8 mouse cellular contexts compared by ENCODE assay signal in the genomic region with DNA sequence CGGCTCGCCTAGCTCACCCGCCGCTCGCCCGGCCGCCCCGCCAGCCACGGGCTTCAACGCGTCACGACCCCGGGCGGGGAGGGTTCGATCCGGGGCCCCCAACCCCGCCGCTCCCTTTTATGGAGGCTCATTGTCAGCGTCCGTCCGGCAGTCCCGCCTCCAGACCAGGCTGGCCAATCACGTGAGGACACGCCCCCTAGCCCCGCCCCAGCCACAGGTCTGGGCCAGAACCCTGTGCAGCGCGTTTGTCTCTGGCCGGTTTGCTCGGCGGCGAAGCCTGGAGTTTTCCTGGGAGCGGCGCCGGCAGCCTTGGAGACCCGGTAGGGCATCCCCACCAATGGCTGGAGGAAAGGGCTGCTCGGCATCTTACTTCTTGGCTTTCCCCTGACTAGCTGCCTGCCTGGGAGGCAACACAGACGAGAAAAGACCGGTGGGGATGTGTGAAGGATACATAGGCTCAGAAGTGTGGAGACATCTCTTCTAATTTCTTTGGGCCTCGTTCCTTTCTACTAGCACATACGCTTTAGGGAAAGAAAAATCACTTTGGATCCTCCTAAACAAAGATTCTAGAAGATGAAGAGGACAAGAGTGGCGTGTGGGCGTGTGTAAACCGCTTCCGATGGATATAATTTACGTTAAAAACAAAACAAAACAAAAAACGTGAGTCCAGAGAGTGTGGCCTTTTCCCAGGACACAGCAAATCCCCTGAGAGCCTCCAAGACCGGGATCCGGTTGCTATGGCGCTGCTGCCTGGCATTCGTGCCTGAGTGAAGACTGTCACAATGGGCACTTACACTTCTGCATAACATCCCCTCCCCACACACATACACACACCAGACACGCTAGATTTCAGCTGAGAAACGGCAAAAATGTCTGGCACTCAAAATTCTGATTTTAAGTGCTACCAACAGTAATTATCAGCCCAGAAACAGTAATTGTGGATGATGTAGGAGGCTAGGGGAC. TPM values are rescaled to one million over a fixed set of nuclear protein-coding genes. Genes with fewer than 3 reads are reported as not detected.
A peak's percentile ranks its signal among the peaks of the same experiment; 100 is the strongest.
DNase-seq lines count a peak whose midpoint lies in the region; ATAC-seq lines count a peak whose summit lies in the region.

A gene (minus strand): TSS at position 92 of the 963 bp plus-strand sequence.

- WGBS in heart, embryonic 13.5 days: 2% methylated on average over 46 of the region's 52 CpGs
- WGBS in liver, embryonic 12.5 days (ENCODE audit: insufficient replicate concordance): 3% methylated on average over 52 of the region's 52 CpGs
- 2% methylated on average over 52 of the region's 52 CpGs for WGBS in stomach, embryonic 15.5 days

- H3K4me3 ChIP-seq in brown adipose tissue, adult 24 weeks (ENCODE audit: insufficient read depth, low read depth, low read length): peak within 1 kb of the TSS; percentile 97
- H3K4me3 ChIP-seq in heart, embryonic 13.5 days: peak within 1 kb of the TSS; percentile 94
- peak within 1 kb of the TSS; percentile 81 for H3K4me3 ChIP-seq in liver, embryonic 12.5 days
- peak within 1 kb of the TSS; percentile 72 for H3K4me3 ChIP-seq in stomach, embryonic 15.5 days (replicated peaks)

- peaks cover 26% of the 10 kb centered on the region for H3K36me3 ChIP-seq in heart, embryonic 13.5 days
- peaks cover 6% of the 10 kb centered on the region; the same call in 1 of the 2 replicates for H3K36me3 ChIP-seq in liver, embryonic 12.5 days
- no peaks in the 10 kb centered on the region for H3K36me3 ChIP-seq in stomach, embryonic 15.5 days

- peak within 1 kb of the TSS; percentile 58 for H3K27ac ChIP-seq in brown adipose tissue, adult 24 weeks (replicated peaks; ENCODE audit: low read depth, low read length)
- peak within 1 kb of the TSS; percentile 94 for H3K27ac ChIP-seq in heart, embryonic 13.5 days (replicated peaks)
- H3K27ac ChIP-seq in liver, embryonic 12.5 days: peak within 1 kb of the TSS; percentile 70
- peak within 1 kb of the TSS; percentile 88 for H3K27ac ChIP-seq in stomach, embryonic 15.5 days

- H3K27me3 ChIP-seq in heart, embryonic 13.5 days (replicated peaks): no peaks in the 10 kb centered on the region
- no peaks in the 10 kb centered on the region for H3K27me3 ChIP-seq in liver, embryonic 12.5 days (replicated peaks)
- no peaks in the 10 kb centered on the region for H3K27me3 ChIP-seq in stomach, embryonic 15.5 days (replicated peaks)

- peak within 1 kb of the TSS; percentile 98 for H3K9ac ChIP-seq in heart, embryonic 13.5 days
- H3K9ac ChIP-seq in liver, embryonic 12.5 days: peak within 1 kb of the TSS; percentile 93
- peak within 1 kb of the TSS; percentile 88 for H3K9ac ChIP-seq in stomach, embryonic 15.5 days

- H3K4me2 ChIP-seq in heart, embryonic 13.5 days: peak within 1 kb of the TSS; percentile 89
- H3K4me2 ChIP-seq in liver, embryonic 12.5 days: peak within 1 kb of the TSS; percentile 99
- peak within 1 kb of the TSS; percentile 81 for H3K4me2 ChIP-seq in stomach, embryonic 15.5 days

- peaks cover 16% of the 10 kb centered on the region for H3K9me3 ChIP-seq in heart, embryonic 13.5 days
- H3K9me3 ChIP-seq in liver, embryonic 12.5 days (replicated peaks): no peaks in the 10 kb centered on the region
- no peaks in the 10 kb centered on the region for H3K9me3 ChIP-seq in stomach, embryonic 15.5 days

- peak; percentile 98 for ATAC-seq in heart, embryonic 13.5 days (ENCODE audit: extremely low read depth, insufficient number of reproducible peaks, low FRiP score, low TSS enrichment)
- peak; percentile 98 for ATAC-seq in liver, embryonic 12.5 days
- peak; percentile 99 for ATAC-seq in stomach, embryonic 15.5 days (ENCODE audit: insufficient read depth, low FRiP score, low read depth)

- DNase-seq in CD4-positive, CD25-positive, alpha-beta regulatory T cell, adult 2 months (ENCODE audit: low read depth, low spot score): peak; percentile 95
- DNase-seq in fat pad, adult 2 months (ENCODE audit: extremely low read depth, low read depth, low spot score): peak; percentile 8
- DNase-seq in kidney, postnatal 10 days: peak; percentile 99
- DNase-seq in natural killer cell, adult 2 months (ENCODE audit: low spot score in 2 of 2): peak; percentile 93 to 94

- H3K4me1 ChIP-seq in brown adipose tissue, adult 24 weeks (ENCODE audit: control insufficient read depth, insufficient read depth, insufficient read length, low read length): peaks cover 3% of the 10 kb centered on the region; the same call in 1 of the 2 replicates
- H3K4me1 ChIP-seq in heart, embryonic 13.5 days: peaks cover 43% of the 10 kb centered on the region
- H3K4me1 ChIP-seq in liver, embryonic 12.5 days: peaks cover 39% of the 10 kb centered on the region
- peaks cover 21% of the 10 kb centered on the region for H3K4me1 ChIP-seq in stomach, embryonic 15.5 days

RNA-seq across cellular contexts. Expression of the gene that starts here (rescaled TPM):
- 5.8 and 6.3 TPM in 2 replicates for polyA plus RNA-seq in brown adipose tissue, adult 24 weeks (2012; ENCODE audit: insufficient read depth, insufficient read length, missing spikeins)
- polyA plus RNA-seq in heart, embryonic 13.5 days (2015; fragmentation: Nextera tagmentation; extraction: Ambion mirVana): 18.8 and 22.3 TPM in 2 replicates
- 10.3 and 10.8 TPM in 2 replicates for polyA plus RNA-seq in liver, embryonic 12.5 days (2016; fragmentation: Nextera tagmentation; extraction: Ambion mirVana)
- polyA plus RNA-seq in stomach, embryonic 15.5 days (2015; fragmentation: Nextera tagmentation; extraction: Ambion mirVana): 22.5 and 22.8 TPM in 2 replicates

Comparison
In these comparisons a context has a peak if more than half of its experiments do, and no peak if none do; other contexts are left out.
1. Peak in every context shown above with its lines: DNase-seq, ATAC-seq, H3K4me3 ChIP-seq and H3K27ac ChIP-seq.
2. DNase-seq: peak in every context shown above with its lines; median percentile 99 in kidney, postnatal 10 days; 95 in CD4-positive, CD25-positive, alpha-beta regulatory T cell, adult 2 months; 94 in natural killer cell, adult 2 months; 8 in fat pad, adult 2 months.